Mouse (Mus musculus) myocyte (in vitro differentiated cells): ENCODE data around the gene 1700016D06Rik. TPM values are rescaled to one million over a fixed set of nuclear protein-coding genes. Genes with fewer than 3 reads are reported as not detected.

Source experiments
- H3K27me3 ChIP-seq: one replicate; pipeline ENCODE4 v1.6.1; 2011; ENCODE audit not compliant: control insufficient read depth, insufficient read depth, insufficient read length
- H3K36me3 ChIP-seq: one replicate; pipeline ENCODE4 v1.6.1; 2011; ENCODE audit not compliant: control insufficient read depth, insufficient read depth
- H3K4me2 ChIP-seq: one replicate; pipeline ENCODE4 v1.6.1; 2011; ENCODE audit warnings: low read depth, control low read depth
- H3K4me3 ChIP-seq: one replicate; pipeline ENCODE4 v1.5.1; 2011; ENCODE audit warnings: mild to moderate bottlenecking, control low read depth, moderate library complexity
- H3K79me2 ChIP-seq: one replicate; pipeline ENCODE4 v1.6.1; 2011; ENCODE audit not compliant: control insufficient read depth, insufficient read depth
- H3ac ChIP-seq: one replicate; pipeline ENCODE4 v1.6.1; 2011; ENCODE audit not compliant: control insufficient read depth, insufficient read length
- CEBPB ChIP-seq: IDR thresholded peaks from 2 replicates; pipeline ENCODE4 v1.6.1; 2011; ENCODE audit warnings: mild to moderate bottlenecking, moderate library complexity; ENCODE audit not compliant: poor library complexity, insufficient read depth, severe bottlenecking
- E2F4 ChIP-seq: IDR thresholded peaks from one replicate; pipeline ENCODE4 v1.6.1; 2011; ENCODE audit warnings: mild to moderate bottlenecking, control low read depth, moderate library complexity; ENCODE audit not compliant: insufficient read depth
- MAX ChIP-seq: IDR thresholded peaks from one replicate; pipeline ENCODE4 v1.6.1; 2011; ENCODE audit warnings: low read depth, mild to moderate bottlenecking, control low read depth
- MYOD1 ChIP-seq, 3 experiments: IDR thresholded peaks; one replicate each; pipeline ENCODE4 v1.6.1; 2011; ENCODE audit warnings: control low read depth in 2 of 3, low read depth in 2 of 3, mild to moderate bottlenecking in 2 of 3, moderate library complexity in 1 of 3; ENCODE audit not compliant: insufficient read length in 2 of 3, control insufficient read depth in 1 of 3
- MYOG ChIP-seq, 3 experiments: IDR thresholded peaks; one replicate each; pipeline ENCODE4 v1.6.1; 2011; ENCODE audit warnings: control low read depth in 2 of 3, low read depth in 2 of 3, mild to moderate bottlenecking in 2 of 3; ENCODE audit not compliant: insufficient read length in 2 of 3, control insufficient read depth in 1 of 3, insufficient read depth in 1 of 3
- POLR2A ChIP-seq: IDR thresholded peaks from one replicate; pipeline ENCODE4 v1.6.1; 2011; ENCODE audit warnings: low read depth, mild to moderate bottlenecking, control low read depth, moderate library complexity; ENCODE audit not compliant: insufficient read length
- POLR2AphosphoS2 ChIP-seq: IDR thresholded peaks from one replicate; pipeline ENCODE4 v1.6.1; 2011; ENCODE audit warnings: low read depth, control low read depth; ENCODE audit not compliant: insufficient read length
- REST ChIP-seq: IDR thresholded peaks from one replicate; pipeline ENCODE4 v1.6.1; 2011; ENCODE audit warnings: mild to moderate bottlenecking, control low read depth, moderate library complexity; ENCODE audit not compliant: insufficient read depth, insufficient read length
- SRF ChIP-seq: IDR thresholded peaks from one replicate; pipeline ENCODE4 v1.6.1; 2011; ENCODE audit warnings: low read depth; ENCODE audit not compliant: control insufficient read depth, insufficient read length
- TCF12 ChIP-seq: IDR thresholded peaks from one replicate; pipeline ENCODE4 v1.6.1; 2011; ENCODE audit warnings: mild to moderate bottlenecking, control low read depth; ENCODE audit not compliant: poor library complexity, insufficient read depth, severe bottlenecking
- TCF3 ChIP-seq: IDR thresholded peaks from one replicate; pipeline ENCODE4 v1.6.1; 2011; ENCODE audit warnings: low read depth, control low read depth; ENCODE audit not compliant: insufficient read length
- USF1 ChIP-seq: IDR thresholded peaks from one replicate; pipeline ENCODE4 v1.6.1; 2011; ENCODE audit warnings: low read depth, mild to moderate bottlenecking, control low read depth, moderate library complexity
- polyA plus RNA-seq: library from polyadenylated mRNA; unstranded; fragments of >200 nt; fragmentation: generic; extraction: Trizol; gene quantifications from one replicate; pipeline ENCODE4 v1.2.1, GENCODE M21; 2012; ENCODE audit warnings: missing spikeins

The 1700016D06Rik gene
- polyA plus RNA-seq, 1 experiment, result 0.30 TPM

DNA sequence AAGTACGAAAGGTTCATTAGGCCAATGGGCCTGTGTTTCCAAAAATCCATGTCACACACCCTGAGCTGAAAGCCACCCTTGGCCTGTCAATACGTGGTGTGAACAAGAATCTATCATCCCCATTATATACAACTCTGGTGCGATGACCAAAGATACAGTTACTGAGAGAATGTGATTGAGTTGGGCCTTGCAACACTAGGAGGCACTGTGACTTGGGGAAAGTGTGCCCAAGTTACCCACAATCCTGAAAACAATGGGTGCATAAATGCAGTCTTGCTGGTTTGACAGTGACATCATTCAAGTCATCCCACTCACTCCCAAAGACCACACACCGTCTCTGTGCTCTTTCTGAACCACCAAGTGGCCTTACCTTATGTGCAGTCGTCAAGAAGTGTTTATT is 38.2 kb upstream of the 1700016D06Rik start:
- TF ChIP-seq CEBPB (no peak), REST (no peak), POLR2A (no peak), TCF12 (no peak)
- Histone ChIP-seq H3K36me3 (no peaks in the 10 kb centered on the region), H3K4me2 (no peak overlapping the region), H3K4me3 (no peak overlapping the region), H3ac (no peak overlapping the region), H3K79me2 (no peaks in the 10 kb centered on the region), H3K27me3 (peaks cover 90% of the 10 kb centered on the region)

DNA sequence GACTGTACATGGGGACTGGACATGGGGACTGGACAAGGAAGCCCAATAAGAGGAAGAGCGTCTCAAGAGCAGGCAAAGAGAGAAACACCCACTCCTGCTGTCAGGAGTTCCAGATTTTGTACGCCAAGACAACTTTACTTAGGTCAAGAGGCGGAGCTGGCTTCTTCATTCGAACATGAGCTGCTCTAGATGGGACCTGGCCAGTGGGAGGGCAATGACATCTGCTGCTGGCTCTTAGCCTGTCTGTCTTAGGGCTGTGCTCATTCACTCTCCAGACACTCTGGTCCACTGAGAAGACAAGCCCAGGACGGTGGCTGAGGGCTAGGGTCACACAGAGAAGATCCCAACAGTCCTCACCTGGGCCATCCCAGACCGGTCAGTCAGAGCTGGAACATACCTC is 36.2 kb upstream of the 1700016D06Rik start:
- H3K79me2 ChIP-seq, result no peaks in the 10 kb centered on the region
- H3ac ChIP-seq, result no peak overlapping the region
- no peaks in the 10 kb centered on the region for H3K36me3 ChIP-seq
- H3K4me3 ChIP-seq, result no peak overlapping the region
- TF ChIP-seq REST, result no peak
- TF ChIP-seq USF1, result no peak
- TF ChIP-seq POLR2A, result no peak
- no peak for TF ChIP-seq MYOG (IDR thresholded peaks at IDR 0.05; ENCODE audit: control insufficient read depth in 1 of 3, insufficient read depth in 1 of 3, insufficient read length in 2 of 3, low read depth in 2 of 3)
- no peak for TF ChIP-seq MYOD1 (IDR thresholded peaks at IDR 0.05; ENCODE audit: control insufficient read depth in 1 of 3, insufficient read length in 2 of 3, low read depth in 2 of 3)
- TF ChIP-seq CEBPB, result no peak
- TF ChIP-seq MAX, result no peak
- no peak overlapping the region for H3K4me2 ChIP-seq
- peaks cover 89% of the 10 kb centered on the region for H3K27me3 ChIP-seq

DNA sequence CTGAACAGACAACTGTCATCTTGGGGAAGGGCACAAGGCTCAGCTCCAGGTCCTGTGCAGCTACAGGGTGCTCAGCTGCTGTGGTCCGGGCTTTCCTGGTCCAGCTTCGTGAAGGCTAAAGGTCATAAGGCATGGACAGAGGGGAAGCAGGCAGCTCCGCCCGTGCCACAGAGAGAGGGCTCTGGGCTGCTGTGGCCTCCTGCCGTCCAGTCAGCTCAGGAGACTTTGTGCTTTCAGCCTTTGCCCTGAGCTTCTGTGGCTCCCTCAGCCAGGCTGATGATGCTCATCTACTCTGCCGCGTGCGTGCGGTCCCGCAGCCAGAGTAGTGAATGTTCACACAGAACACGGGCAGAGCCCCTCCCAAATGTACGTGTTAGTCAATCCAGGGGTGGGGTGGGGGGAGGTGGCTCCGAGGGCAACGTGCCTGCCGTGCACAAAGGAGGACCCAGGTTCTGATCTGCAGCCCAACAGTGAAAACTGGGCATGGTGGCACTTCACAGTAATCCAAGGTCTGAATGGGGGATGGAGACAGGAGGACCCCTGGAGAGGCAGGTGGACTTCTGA is 34.9 kb upstream of the 1700016D06Rik start:
- Histone ChIP-seq H3K79me2 (no peaks in the 10 kb centered on the region), H3ac (no peak overlapping the region), H3K4me3 (no peak overlapping the region), H3K27me3 (peaks cover 87% of the 10 kb centered on the region), H3K36me3 (no peaks in the 10 kb centered on the region), H3K4me2 (no peak overlapping the region)
- TF ChIP-seq MYOG (IDR thresholded peaks at IDR 0.05; ENCODE audit: control insufficient read depth in 1 of 3, insufficient read depth in 1 of 3, insufficient read length in 2 of 3, low read depth in 2 of 3), result no peak
- no peak for TF ChIP-seq MAX
- no peak for TF ChIP-seq USF1
- no peak for TF ChIP-seq TCF12
- no peak for TF ChIP-seq POLR2A
- TF ChIP-seq TCF3, result no peak

DNA sequence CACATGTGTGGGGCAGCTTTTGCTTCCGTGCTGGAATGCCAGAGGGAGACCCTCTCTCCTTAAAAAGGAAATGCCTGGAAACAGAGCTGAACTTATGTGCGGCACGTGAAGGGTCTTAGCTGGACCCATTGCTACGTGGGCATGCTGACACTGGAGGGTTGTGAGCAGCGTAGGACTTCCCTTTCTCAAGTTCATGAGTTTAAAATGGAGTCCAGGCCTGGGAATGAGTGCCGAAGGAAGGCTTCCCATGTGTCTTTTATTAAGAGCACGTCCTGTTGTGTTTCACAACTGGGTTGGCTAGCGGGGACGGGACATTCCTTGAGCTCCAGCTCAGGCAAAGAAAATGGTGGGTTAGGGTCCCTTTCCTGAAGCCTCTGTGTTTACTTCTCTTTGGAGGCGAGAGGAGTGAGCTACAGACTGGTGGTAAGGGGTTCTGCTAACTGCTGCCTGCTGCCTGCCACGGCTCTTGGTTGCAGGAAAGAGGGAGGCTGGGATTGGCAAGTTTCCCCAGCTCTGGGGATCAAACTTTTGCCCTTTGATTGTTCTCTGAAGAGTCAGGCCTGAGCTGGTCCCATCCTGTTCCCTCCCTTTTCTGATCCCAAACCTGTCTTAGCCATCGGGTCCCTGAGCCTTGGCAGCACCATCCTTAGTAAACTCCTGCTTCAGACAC is 29.5 kb upstream of the 1700016D06Rik start:
- H3K36me3 ChIP-seq, result no peaks in the 10 kb centered on the region
- H3K4me2 ChIP-seq, result no peak overlapping the region
- H3K79me2 ChIP-seq, result no peaks in the 10 kb centered on the region
- TF ChIP-seq SRF (no peak), REST (no peak), TCF3 (no peak), POLR2AphosphoS2 (no peak), E2F4 (no peak), POLR2A (no peak), TCF12 (no peak), CEBPB (no peak), MYOD1 (IDR thresholded peaks at IDR 0.05; ENCODE audit: control insufficient read depth in 1 of 3, insufficient read length in 2 of 3, low read depth in 2 of 3) (no peak), MYOG (IDR thresholded peaks at IDR 0.05; ENCODE audit: control insufficient read depth in 1 of 3, insufficient read depth in 1 of 3, insufficient read length in 2 of 3, low read depth in 2 of 3) (no peak), USF1 (no peak), MAX (no peak)
- no peak overlapping the region for H3K4me3 ChIP-seq
- H3ac ChIP-seq, result no peak overlapping the region
- peaks cover 90% of the 10 kb centered on the region for H3K27me3 ChIP-seq

DNA sequence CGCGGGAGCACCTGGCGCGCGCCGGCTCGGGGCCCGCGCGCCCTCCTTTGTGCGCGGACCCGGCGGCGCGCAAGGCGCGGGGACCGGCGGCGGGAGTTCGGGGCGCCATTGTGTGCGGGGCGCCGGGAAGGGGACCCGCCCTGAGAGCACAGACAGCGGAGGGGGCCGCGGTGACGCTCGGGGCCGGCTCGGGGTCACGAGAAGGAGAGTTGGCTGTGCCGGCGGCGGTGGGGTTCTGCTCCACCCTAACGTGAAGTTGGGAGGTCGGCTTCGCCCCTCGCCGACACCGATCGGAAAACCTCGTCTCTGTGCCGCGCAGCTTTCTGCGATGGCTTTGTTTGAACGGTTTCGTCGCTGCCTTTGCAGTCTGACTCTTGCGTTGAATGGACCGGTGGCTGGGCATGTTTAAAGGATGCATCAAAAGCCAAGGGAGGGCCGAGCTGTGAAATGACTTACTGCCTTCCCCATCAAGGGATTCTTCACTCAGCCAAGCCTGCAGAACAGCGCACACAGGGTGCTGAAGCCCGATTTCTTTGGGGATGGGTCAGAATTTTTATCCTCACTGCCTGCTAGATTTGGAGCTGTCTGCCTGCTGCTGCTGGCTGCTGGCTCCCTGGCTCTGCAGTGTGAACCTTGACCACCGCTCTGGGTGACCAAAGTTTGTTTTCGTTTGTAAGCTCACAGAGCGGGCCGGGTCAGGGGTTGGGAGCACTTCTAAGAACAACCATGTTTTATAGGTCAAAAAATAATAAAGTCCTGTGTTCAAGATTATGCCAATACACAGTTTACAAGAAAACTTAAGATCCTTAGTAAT is 27.8 kb upstream of the 1700016D06Rik start:
- TF ChIP-seq MAX (no peak), TCF3 (no peak), TCF12 (no peak)
- Histone ChIP-seq H3K4me2 (no peak overlapping the region), H3ac (no peak overlapping the region), H3K4me3 (no peak overlapping the region), H3K79me2 (no peaks in the 10 kb centered on the region), H3K36me3 (no peaks in the 10 kb centered on the region), H3K27me3 (peaks cover 88% of the 10 kb centered on the region)
